Comparison of ENCODE assay signal across 8 mouse cellular contexts in the genomic region with DNA sequence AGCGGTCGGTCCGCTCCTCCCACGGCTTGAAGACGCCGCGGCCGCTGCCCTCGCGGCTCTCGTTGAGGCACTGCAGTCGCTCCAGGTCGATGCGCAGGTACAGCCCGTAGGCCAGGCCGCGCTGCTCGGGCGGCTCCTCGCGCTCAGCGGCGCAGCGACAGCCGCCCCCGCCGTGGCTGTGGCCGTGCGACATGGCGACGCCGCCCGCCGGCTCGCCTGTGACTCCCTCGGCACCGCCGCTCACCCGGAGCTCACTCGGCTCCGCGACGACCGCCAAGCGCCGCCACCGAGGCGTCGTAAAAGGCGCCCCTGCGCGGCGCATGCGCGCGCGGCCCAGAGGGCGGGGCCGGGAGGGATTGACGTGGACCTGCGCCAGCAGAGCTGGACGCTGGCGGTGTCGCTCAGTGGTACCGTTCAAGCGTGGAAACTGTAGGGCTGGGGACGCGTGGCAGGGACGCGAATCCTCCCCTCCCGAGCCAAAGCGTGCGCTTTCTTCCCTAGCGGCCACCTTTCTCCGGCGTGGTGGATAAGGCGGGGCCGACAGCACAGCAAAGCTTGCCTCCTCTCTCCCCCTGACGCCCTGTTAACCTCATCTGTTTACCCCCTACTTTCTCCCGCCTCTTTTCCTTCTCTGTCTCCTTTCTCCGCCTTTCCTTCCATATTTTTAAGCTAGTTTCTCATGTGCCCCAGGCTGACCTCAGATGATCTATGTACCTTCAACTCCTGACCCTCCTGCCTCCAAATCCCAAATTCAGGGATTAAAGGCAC. TPM values are rescaled to one million over a fixed set of nuclear protein-coding genes. Genes with fewer than 3 reads are reported as not detected.
A peak's percentile ranks its signal among the peaks of the same experiment; 100 is the strongest.
DNase-seq lines count a peak whose midpoint lies in the region; ATAC-seq lines count a peak whose summit lies in the region.

A gene (minus strand): TSS at position 322 of the 768 bp plus-strand sequence.

- peak; percentile 87 for DNase-seq in adipocyte (ENCODE audit: low spot score)
- peak; percentile 89 for DNase-seq in embryo, embryonic 10 days (ENCODE audit: low spot score)
- peak; percentile 90 for DNase-seq in gastrocnemius, postnatal 14 days
- peak; percentile 87 to 94 for DNase-seq in left cerebral cortex, postnatal 10 days (ENCODE audit: extremely low spot score in 1 of 2, low spot score in 2 of 2)
- peak; percentile 92 for DNase-seq in right cerebral cortex, postnatal 25 days
- peak; percentile 90 to 91 for DNase-seq in urinary bladder, postnatal 4 days (ENCODE audit: low spot score in 2 of 2)

- ATAC-seq in inflammation-experienced regulatory T-cells, adult 6 months: peak; percentile 76
- peak; percentile 64 for ATAC-seq in megakaryocyte-erythroid progenitor cell, adult 5-6 weeks (replicated peaks; ENCODE audit: low FRiP score, low TSS enrichment, poor library complexity, severe bottlenecking)

- intact Hi-C loops in gastrocnemius, postnatal 14 days (cut with DNase I; ENCODE audit: low total_unique reads): no loop called here
- intact Hi-C loops in left cerebral cortex, postnatal 10 days (cut with DNase I): loop anchor here (10.0 kb wide), 1 partner anchor 68 kb away; a partner anchor contains a TSS

RNA-seq across cellular contexts. Expression of the gene that starts here (rescaled TPM):
- total RNA-seq in gastrocnemius, postnatal 14 days (2021): 10 to 100 TPM; 20.4 to 21.4 TPM
- polyA plus RNA-seq in inflammation-experienced regulatory T-cells, adult 6 months (2017; shearing (Covaris generic)): 10 to 100 TPM in 1 of 3 experiments, 1 to 10 TPM in 2; 8.3 to 16.7 (median 9.8) TPM
- total RNA-seq in left cerebral cortex, postnatal 10 days (2021): 10 to 100 TPM; 58.4 to 63.8 TPM
- total RNA-seq in megakaryocyte-erythroid progenitor cell, adult 5-6 weeks (2014; fragmentation: Nextera tagmentation): 42.5 and 52.7 TPM in 2 replicates
- total RNA-seq in megakaryocyte-erythroid progenitor cell, adult 5-6 weeks (2017): 31.3 and 34.5 TPM in 2 replicates

Comparison
In these comparisons a context has a peak if more than half of its experiments do, and no peak if none do; other contexts are left out.
1. Peak in every context shown above with its lines: DNase-seq and ATAC-seq.